Mouse (Mus musculus) lung, embryonic 16.5 days (tissue): Measurements from ENCODE around the gene Rif1. TPM values are rescaled to one million over a fixed set of nuclear protein-coding genes. Genes with fewer than 3 reads are reported as not detected.
A peak's percentile ranks its signal among the peaks of the same experiment; 100 is the strongest.

Source experiments
- ATAC-seq: fragments of 200-750 bp; cut with Nextera tagmentation; 2 replicates; pipeline ENCODE4 v1.8.0; 2017; ENCODE audit warnings: low read depth, mild to moderate bottlenecking, moderate library complexity
- H3K27ac ChIP-seq: fragments of 300-500 bp; sonication (generic); 2 replicates; pipeline ENCODE4 v1.5.1; 2014; ENCODE audit warnings: mild to moderate bottlenecking, control low read depth, low read length
- H3K27me3 ChIP-seq: fragments of 300-500 bp; sonication (generic); 2 replicates; pipeline ENCODE4 v1.6.1; 2014; ENCODE audit warnings: low read depth, low read length, mixed read lengths; ENCODE audit not compliant: control insufficient read depth, insufficient read depth
- H3K36me3 ChIP-seq: fragments of 300-500 bp; sonication (generic); 2 replicates; pipeline ENCODE4 v1.6.1; 2014; ENCODE audit warnings: low read length; ENCODE audit not compliant: control insufficient read depth, insufficient read depth
- H3K4me1 ChIP-seq: fragments of 300-500 bp; sonication (generic); replicated peaks from 2 replicates; pipeline ENCODE4 v1.6.1; 2014; ENCODE audit warnings: low read length, mixed read lengths; ENCODE audit not compliant: control insufficient read depth, insufficient read depth
- H3K4me2 ChIP-seq: fragments of 300-500 bp; sonication (generic); 2 replicates; pipeline ENCODE4 v1.6.1; 2014; ENCODE audit warnings: low read depth, low read length, control low read depth
- H3K4me3 ChIP-seq: fragments of 300-500 bp; sonication (generic); 2 replicates; pipeline ENCODE4 v1.5.1; 2014; ENCODE audit warnings: mild to moderate bottlenecking, low read length, control low read depth
- H3K9ac ChIP-seq: fragments of 300-500 bp; sonication (generic); 2 replicates; pipeline ENCODE4 v1.6.1; 2014; ENCODE audit warnings: low read length, control low read depth
- H3K9me3 ChIP-seq: fragments of 300-500 bp; sonication (generic); 2 replicates; pipeline ENCODE4 v1.6.1; 2016; ENCODE audit warnings: low read length; ENCODE audit not compliant: control insufficient read depth
- WGBS: fragments of 180-500 bp; shearing (Covaris S2); extraction: QIAGEN DNeasy Blood & Tissue Kit; methylation state at CpG from one replicate; pipeline ENCODE4 v1.1.7; 2014; 5-methylcytosine and 5-hydroxymethylcytosine counted together
- polyA plus RNA-seq: library from polyadenylated mRNA; unstranded; fragments of >200 nt; fragmentation: Nextera tagmentation; extraction: Ambion mirVana; gene quantifications from 2 replicates; pipeline ENCODE4 v1.2.1, GENCODE M21; 2015

Rif1 gene
- polyA plus RNA-seq, 1 experiment from 2014 or later = 22.8 TPM

GRCm38 (mm10) chr2:52039083-52039801, 33.4 kb upstream of the Rif1 start:
- H3K27me3 ChIP-seq = no peaks in the 10 kb centered on the region
- ATAC-seq = no peak
- no peak overlapping the region for H3K4me3 ChIP-seq
- WGBS = 80% methylated on average over 8 of the region's 8 CpGs
- H3K9me3 ChIP-seq = no peaks in the 10 kb centered on the region
- no peaks in the 10 kb centered on the region for H3K36me3 ChIP-seq
- peaks cover 6% of the 10 kb centered on the region; the same call in 1 of the 2 replicates for H3K4me1 ChIP-seq
- H3K4me2 ChIP-seq = no peak overlapping the region
- H3K27ac ChIP-seq = no peak overlapping the region
- H3K9ac ChIP-seq = 0 out of 2 replicates have a peak overlapping the region, but pooled peaks have one; percentile 22

- Histone ChIP-seq H3K9me3 (no peaks in the 10 kb centered on the region), H3K4me1 (peaks cover 4% of the 10 kb centered on the region; the same call in 1 of the 2 replicates), H3K9ac (no peak overlapping the region), H3K27me3 (no peaks in the 10 kb centered on the region), H3K4me2 (no peak overlapping the region), H3K4me3 (no peak overlapping the region), H3K27ac (no peak overlapping the region), H3K36me3 (no peaks in the 10 kb centered on the region)
- no peak for ATAC-seq
- 86% methylated on average over 3 of the region's 3 CpGs for WGBS
Measured at GRCm38 (mm10) chr2:52042132-52042531, 30.5 kb upstream of the Rif1 start.

GRCm38 (mm10) chr2:52042714-52043113, 29.9 kb upstream of the Rif1 start:
- no peak overlapping the region for H3K27ac ChIP-seq
- H3K4me2 ChIP-seq = no peak overlapping the region
- peak; percentile 31; the same call in 1 of the 2 replicates for ATAC-seq
- H3K4me3 ChIP-seq = no peak overlapping the region
- no peaks in the 10 kb centered on the region for H3K4me1 ChIP-seq
- no peaks in the 10 kb centered on the region for H3K27me3 ChIP-seq
- WGBS = 53% methylated on average over 5 of the region's 5 CpGs
- H3K9me3 ChIP-seq = no peaks in the 10 kb centered on the region
- no peak overlapping the region for H3K9ac ChIP-seq
- H3K36me3 ChIP-seq = no peaks in the 10 kb centered on the region

- ATAC-seq = no peak
- 89% methylated on average over 11 of the region's 11 CpGs for WGBS
- H3K27ac ChIP-seq = no peak overlapping the region
Measured at GRCm38 (mm10) chr2:52043485-52043884, 29.1 kb upstream of the Rif1 start.

GRCm38 (mm10) chr2:52046032-52046431, 26.6 kb upstream of the Rif1 start:
- Histone ChIP-seq H3K4me3 (no peak overlapping the region), H3K4me2 (no peak overlapping the region), H3K4me1 (no peaks in the 10 kb centered on the region), H3K9me3 (no peaks in the 10 kb centered on the region), H3K9ac (no peak overlapping the region), H3K27me3 (no peaks in the 10 kb centered on the region), H3K27ac (no peak overlapping the region), H3K36me3 (no peaks in the 10 kb centered on the region)
- ATAC-seq = no peak
- WGBS = 62% methylated on average over 5 of the region's 5 CpGs

More at GRCm38 (mm10) chr2:52043485-52043884, 29.1 kb upstream of the Rif1 start:
- Histone ChIP-seq H3K9ac (no peak overlapping the region), H3K27me3 (no peaks in the 10 kb centered on the region), H3K9me3 (no peaks in the 10 kb centered on the region), H3K36me3 (no peaks in the 10 kb centered on the region), H3K4me2 (no peak overlapping the region), H3K4me1 (no peaks in the 10 kb centered on the region), H3K4me3 (no peak overlapping the region)

- H3K9ac ChIP-seq = no peak overlapping the region
- no peak overlapping the region for H3K27ac ChIP-seq
- H3K4me2 ChIP-seq = no peak overlapping the region
- 87% methylated on average over 11 of the region's 11 CpGs for WGBS
- no peak for ATAC-seq
- H3K36me3 ChIP-seq = no peaks in the 10 kb centered on the region
- no peaks in the 10 kb centered on the region for H3K9me3 ChIP-seq
- no peaks in the 10 kb centered on the region for H3K27me3 ChIP-seq
- no peaks in the 10 kb centered on the region for H3K4me1 ChIP-seq
- no peak overlapping the region for H3K4me3 ChIP-seq
Measured at GRCm38 (mm10) chr2:52050823-52051222, 21.8 kb upstream of the Rif1 start.

GRCm38 (mm10) chr2:52052335-52052734, 20.3 kb upstream of the Rif1 start:
- H3K4me2 ChIP-seq = no peak overlapping the region
- H3K27ac ChIP-seq = no peak overlapping the region
- no peaks in the 10 kb centered on the region for H3K36me3 ChIP-seq
- no peak overlapping the region for H3K9ac ChIP-seq
- no peaks in the 10 kb centered on the region for H3K4me1 ChIP-seq
- H3K9me3 ChIP-seq = no peaks in the 10 kb centered on the region
- ATAC-seq = no peak
- no peaks in the 10 kb centered on the region for H3K27me3 ChIP-seq
- 74% methylated on average over 4 of the region's 4 CpGs for WGBS
- H3K4me3 ChIP-seq = no peak overlapping the region

GRCm38 (mm10) chr2:52053502-52053901, 19.1 kb upstream of the Rif1 start:
- no peak for ATAC-seq
- H3K4me2 ChIP-seq = no peak overlapping the region
- no peaks in the 10 kb centered on the region for H3K9me3 ChIP-seq
- H3K36me3 ChIP-seq = no peaks in the 10 kb centered on the region
- no peak overlapping the region for H3K9ac ChIP-seq
- no peaks in the 10 kb centered on the region for H3K27me3 ChIP-seq
- WGBS = 34% methylated on average over 5 of the region's 5 CpGs
- no peak overlapping the region for H3K27ac ChIP-seq
- no peak overlapping the region for H3K4me3 ChIP-seq
- H3K4me1 ChIP-seq = no peaks in the 10 kb centered on the region

GRCm38 (mm10) chr2:52055616-52056015, 17.0 kb upstream of the Rif1 start:
- no peaks in the 10 kb centered on the region for H3K4me1 ChIP-seq
- no peaks in the 10 kb centered on the region for H3K36me3 ChIP-seq
- 48% methylated on average over 4 of the region's 4 CpGs for WGBS
- no peaks in the 10 kb centered on the region for H3K27me3 ChIP-seq
- H3K4me3 ChIP-seq = no peak overlapping the region
- ATAC-seq = no peak
- H3K9me3 ChIP-seq = no peaks in the 10 kb centered on the region
- no peak overlapping the region for H3K4me2 ChIP-seq
- H3K9ac ChIP-seq = no peak overlapping the region
- H3K27ac ChIP-seq = no peak overlapping the region
